Mouse (Mus musculus): ENCODE results near the gene Tmem120b. TPM values are rescaled to one million over a fixed set of nuclear protein-coding genes. Genes with fewer than 3 reads are reported as not detected.

Gene Tmem120b
- polyA plus RNA-seq, 1 experiment from 2014 or later, result 12.9 TPM

DNA sequence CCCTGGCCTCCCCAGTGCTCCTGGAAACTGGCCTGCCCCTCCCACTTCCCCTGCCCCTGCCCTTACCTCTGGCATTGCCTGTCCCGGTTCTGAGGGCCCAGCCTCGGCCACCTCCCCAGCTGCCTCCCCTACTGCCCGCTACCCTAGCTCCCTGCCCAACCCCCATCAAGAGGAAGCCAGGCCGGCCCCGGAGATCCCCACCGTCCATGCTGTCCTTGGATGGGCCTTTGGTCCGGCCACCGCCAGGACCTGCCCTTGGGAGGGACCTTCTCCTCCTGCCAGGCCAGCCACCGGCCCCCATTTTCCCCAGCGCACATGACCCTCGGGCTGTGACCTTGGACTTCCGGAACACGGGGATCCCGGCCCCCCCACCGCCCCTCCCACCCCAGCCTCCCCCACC lies 92.1 kb downstream of the Tmem120b start:
- WGBS, result 89% methylated on average over 15 of the region's 15 CpGs
- no peak for ATAC-seq (ENCODE audit: insufficient read depth, low FRiP score, low read depth)
- Histone ChIP-seq H3K4me1 (no peaks in the 10 kb centered on the region), H3K4me3 (replicated peaks) (no peak overlapping the region), H3K9me3 (no peaks in the 10 kb centered on the region), H3K27me3 (replicated peaks) (no peaks in the 10 kb centered on the region), H3K9ac (no peak overlapping the region), H3K27ac (no peak overlapping the region), H3K4me2 (no peak overlapping the region), H3K36me3 (peaks cover 81% of the 10 kb centered on the region)

DNA sequence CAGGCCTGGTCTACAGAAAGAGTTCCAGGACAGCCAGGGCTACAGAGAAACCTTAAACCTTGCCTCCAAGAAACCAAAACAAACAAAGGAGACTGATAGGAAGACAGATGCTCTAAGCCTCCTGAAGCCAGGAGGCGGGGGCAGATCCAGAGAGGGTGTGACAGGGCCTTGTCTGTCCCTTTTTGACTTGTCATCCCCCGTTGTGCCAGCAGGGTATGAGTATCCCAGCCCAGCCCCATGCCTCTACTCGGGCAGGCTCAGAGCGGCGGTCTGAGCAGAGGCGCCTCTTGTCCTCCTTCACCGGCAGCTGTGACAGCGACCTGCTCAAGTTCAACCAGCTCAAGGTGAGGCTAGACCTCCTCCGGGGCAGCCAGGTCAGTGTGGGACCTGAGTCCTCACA lies 94.7 kb downstream of the Tmem120b start:
- Histone ChIP-seq H3K4me3 (replicated peaks) (no peak overlapping the region), H3K9ac (no peak overlapping the region), H3K27ac (no peak overlapping the region), H3K9me3 (no peaks in the 10 kb centered on the region), H3K36me3 (peaks cover 78% of the 10 kb centered on the region), H3K4me1 (no peaks in the 10 kb centered on the region), H3K27me3 (replicated peaks) (no peaks in the 10 kb centered on the region), H3K4me2 (no peak overlapping the region)
- WGBS, result 80% methylated on average over 9 of the region's 9 CpGs
- no peak for ATAC-seq (ENCODE audit: insufficient read depth, low FRiP score, low read depth)

DNA sequence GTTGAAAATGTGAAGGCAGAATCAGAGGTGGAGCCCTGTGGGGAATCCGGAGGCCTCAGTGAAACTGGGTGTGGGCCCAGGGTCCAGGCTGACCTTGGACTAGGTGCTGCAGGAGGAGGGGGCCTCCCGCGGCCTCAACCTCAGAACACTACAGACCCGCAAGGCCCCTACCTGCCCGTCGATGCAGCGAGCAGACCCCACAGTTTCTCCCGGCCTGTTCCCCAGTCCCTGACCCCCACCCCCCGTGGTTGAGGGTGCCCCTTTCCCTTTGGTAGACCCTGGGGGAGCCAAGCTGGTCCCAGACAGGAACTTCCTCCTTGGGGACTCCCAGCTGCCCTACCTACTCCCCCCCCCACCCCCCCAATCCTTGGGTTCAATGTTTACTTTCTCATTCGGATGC lies 98.2 kb downstream of the Tmem120b start:
- H3K27me3 ChIP-seq (replicated peaks), result no peaks in the 10 kb centered on the region
- H3K36me3 ChIP-seq, result peaks cover 43% of the 10 kb centered on the region
- WGBS, result 78% methylated on average over 10 of the region's 10 CpGs
- H3K4me2 ChIP-seq, result no peak overlapping the region
- H3K4me1 ChIP-seq, result 0 out of 2 replicates have a peak, but pooled peaks cover 3% of the 10 kb centered on the region
- no peak overlapping the region for H3K27ac ChIP-seq
- H3K9ac ChIP-seq, result no peak overlapping the region
- H3K9me3 ChIP-seq, result no peaks in the 10 kb centered on the region
- H3K4me3 ChIP-seq (replicated peaks), result no peak overlapping the region
- no peak for ATAC-seq (ENCODE audit: insufficient read depth, low FRiP score, low read depth)

Other genes with a start within 250 kb of the Tmem120b start
- 384 and 409 TPM in 2 replicates for gene Anapc5, start 247.1 kb upstream of the Tmem120b start, polyA plus RNA-seq (2015; fragmentation: Nextera tagmentation; extraction: Ambion mirVana)
- 28.4 and 32.7 TPM in 2 replicates for gene Rnf34, start 218.4 kb upstream of the Tmem120b start, polyA plus RNA-seq (2015; fragmentation: Nextera tagmentation; extraction: Ambion mirVana)
- 29.6 and 31.7 TPM in 2 replicates for gene Kdm2b, start 78.6 kb upstream of the Tmem120b start, polyA plus RNA-seq (2015; fragmentation: Nextera tagmentation; extraction: Ambion mirVana)
- gene Orai1, start 53.3 kb upstream of the Tmem120b start, polyA plus RNA-seq (2015; fragmentation: Nextera tagmentation; extraction: Ambion mirVana), result 20.0 and 20.3 TPM in 2 replicates
- 0.54 TPM in 1 of 2 replicates, not detected in the other for gene Morn3, start 21.4 kb upstream of the Tmem120b start, polyA plus RNA-seq (2015; fragmentation: Nextera tagmentation; extraction: Ambion mirVana)
- 1.9 and 2.3 TPM in 2 replicates for gene Rhof, start 64.3 kb downstream of the Tmem120b start, polyA plus RNA-seq (2015; fragmentation: Nextera tagmentation; extraction: Ambion mirVana)
- 9.4 and 9.6 TPM in 2 replicates for gene Setd1b, start 73.8 kb downstream of the Tmem120b start, polyA plus RNA-seq (2015; fragmentation: Nextera tagmentation; extraction: Ambion mirVana)
- gene Psmd9, start 101.0 kb downstream of the Tmem120b start, polyA plus RNA-seq (2015; fragmentation: Nextera tagmentation; extraction: Ambion mirVana), result 67.6 and 76.0 TPM in 2 replicates
- 2.2 and 5.3 TPM in 2 replicates for gene Hpd, start 114.3 kb downstream of the Tmem120b start, polyA plus RNA-seq (2015; fragmentation: Nextera tagmentation; extraction: Ambion mirVana)
- gene Wdr66, start 183.7 kb downstream of the Tmem120b start, polyA plus RNA-seq (2015; fragmentation: Nextera tagmentation; extraction: Ambion mirVana), result 0.86 and 0.92 TPM in 2 replicates

Measured in stomach, embryonic 15.5 days (tissue).